Mouse (Mus musculus) brain, embryonic 14.5 days (tissue): ENCODE data around the gene Ppp2r5e.

Source experiments
- CTCF ChIP-seq: fragments of 200-500 bp; IDR thresholded peaks from 2 replicates; pipeline ENCODE4 v1.5.1; 2012; ENCODE audit warnings: inconsistent platforms, mild to moderate bottlenecking, moderate library complexity, borderline replicate concordance; ENCODE audit not compliant: insufficient read depth, insufficient read length; ENCODE audit errors: extremely low read depth
- POLR2A ChIP-seq: fragments of 200-500 bp; IDR thresholded peaks from 2 replicates; pipeline ENCODE4 v1.6.1; 2012; ENCODE audit warnings: mild to moderate bottlenecking, inconsistent platforms, borderline replicate concordance; ENCODE audit not compliant: poor library complexity, insufficient read depth, insufficient read length, severe bottlenecking; ENCODE audit errors: extremely low read depth

- TF ChIP-seq POLR2A (no peak), CTCF (no peak)
Measured at GRCm38 (mm10) chr12:75598988-75599387, 2.9 kb upstream of the Ppp2r5e start.
